Mouse (Mus musculus): Measurements from ENCODE around the gene Dnajc30.
"Not testable (repeated sequence)": the region's sequence is repeated elsewhere in the genome, so short reads cannot be mapped to it uniquely, and the experiment has no call there.

DNA sequence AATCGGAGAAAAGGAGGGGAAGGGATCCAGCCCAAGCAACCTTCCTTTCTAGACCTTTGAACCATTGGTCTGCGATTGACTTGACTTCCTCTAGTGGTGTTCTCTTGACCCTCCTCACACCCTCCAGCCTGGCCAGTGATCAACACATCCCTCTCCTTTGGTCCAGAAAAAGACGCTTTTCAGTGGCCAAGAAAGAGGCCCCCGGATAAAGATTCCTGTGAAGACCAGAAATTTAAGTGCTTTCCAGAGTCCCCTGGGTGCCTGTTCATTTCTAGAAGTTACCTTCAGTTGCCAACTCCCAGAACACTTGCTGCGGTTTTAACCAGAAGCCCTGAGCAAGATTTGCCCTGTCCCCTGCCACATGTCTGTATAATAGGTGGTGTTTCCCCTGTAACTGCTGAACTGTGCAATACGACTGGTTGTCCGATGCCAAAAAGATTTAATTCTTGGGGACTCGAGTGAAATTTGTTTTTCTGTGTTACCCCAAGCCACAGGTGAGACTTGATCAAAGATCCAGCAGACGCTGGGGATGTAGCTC lies 976 bp downstream of the Dnajc30 start, which contains the start of gene Bud23:
- TF ChIP-seq GATA1, TAL1 (IDR thresholded peaks at IDR 0.05; ENCODE audit: low read length): not testable (repeated sequence)

Measured in erythroblast, embryonic 14.5 days (primary cell).